Mouse (Mus musculus) MEL (cell line): ENCODE data around the gene B230217C12Rik.

Source experiments
- CTCF ChIP-seq, 3 experiments: IDR thresholded peaks in 2 of 3; conservative IDR thresholded peaks in 1 of 3; 2 replicates each; pipeline ENCODE4 v1.5.1; 2011 to 2012; ENCODE audit warnings: low read length in 3 of 3, low read depth in 2 of 3, mild to moderate bottlenecking in 2 of 3, improper control_type of control experiment in 1 of 3, inconsistent platforms in 1 of 3, mixed read lengths in 1 of 3, moderate library complexity in 1 of 3; ENCODE audit not compliant: control insufficient read depth in 1 of 3, insufficient read depth in 1 of 3, poor library complexity in 1 of 3, severe bottlenecking in 1 of 3
- EP300 ChIP-seq, 2 experiments: IDR thresholded peaks; 2 replicates each; pipeline ENCODE4 v1.6.1; 2011; ENCODE audit warnings: improper control_type of control experiment in 2 of 2, low read length in 2 of 2, low read depth in 1 of 2, mild to moderate bottlenecking in 1 of 2
- GATA1 ChIP-seq: IDR thresholded peaks from 2 replicates; pipeline ENCODE4 v1.6.1; 2011; ENCODE audit warnings: low read depth, low read length, improper control_type of control experiment
- POLR2A ChIP-seq, 2 experiments: IDR thresholded peaks; 2 replicates each; pipeline ENCODE4 v1.6.1; 2011 to 2012; ENCODE audit warnings: low read length in 2 of 2, mild to moderate bottlenecking in 2 of 2, control low read depth in 1 of 2, improper control_type of control experiment in 1 of 2, low read depth in 1 of 2, moderate library complexity in 1 of 2; ENCODE audit not compliant: control insufficient read depth in 1 of 2, insufficient read depth in 1 of 2, poor library complexity in 1 of 2
- POLR2AphosphoS5 ChIP-seq: IDR thresholded peaks from 2 replicates; pipeline ENCODE4 v1.6.1; 2012; ENCODE audit warnings: low read depth, borderline replicate concordance, mild to moderate bottlenecking, inconsistent platforms, low read length, moderate library complexity, mixed read lengths
- RCOR1 ChIP-seq: IDR thresholded peaks from 2 replicates; pipeline ENCODE4 v1.6.1; 2012; ENCODE audit warnings: low read depth, mild to moderate bottlenecking, inconsistent platforms, low read length, improper control_type of control experiment

- no peak for TF ChIP-seq RCOR1
- no peak for TF ChIP-seq POLR2AphosphoS5
- TF ChIP-seq GATA1 = no peak
- no peak for TF ChIP-seq POLR2A (IDR thresholded peaks at IDR 0.05; ENCODE audit: control insufficient read depth in 1 of 2, insufficient read depth in 1 of 2, low read depth in 1 of 2, low read length in 2 of 2, poor library complexity in 1 of 2)
- TF ChIP-seq CTCF (IDR thresholded peaks at IDR 0.05 in 2 of 3, conservative IDR thresholded peaks at IDR 0.05 in 1 of 3; ENCODE audit: control insufficient read depth in 1 of 3, insufficient read depth in 1 of 3, low read depth in 2 of 3, low read length in 3 of 3, poor library complexity in 1 of 3, severe bottlenecking in 1 of 3) = no peak
- no peak for TF ChIP-seq EP300 (IDR thresholded peaks at IDR 0.05; ENCODE audit: low read depth in 1 of 2, low read length in 2 of 2)
These were observed 23.7 kb upstream of the B230217C12Rik start for GRCm38 (mm10) chr11:97816916-97817315.
